Mouse (Mus musculus) embryo, embryonic 9.5 days (tissue): ENCODE measurements around the gene Adgre5.

ENCODE experiments used
- DNase-seq: peaks from one replicate; pipeline ENCODE4 v3.0.0-alpha.2; 2017; ENCODE audit errors: extremely low spot score

Adgre5 gene

DNA sequence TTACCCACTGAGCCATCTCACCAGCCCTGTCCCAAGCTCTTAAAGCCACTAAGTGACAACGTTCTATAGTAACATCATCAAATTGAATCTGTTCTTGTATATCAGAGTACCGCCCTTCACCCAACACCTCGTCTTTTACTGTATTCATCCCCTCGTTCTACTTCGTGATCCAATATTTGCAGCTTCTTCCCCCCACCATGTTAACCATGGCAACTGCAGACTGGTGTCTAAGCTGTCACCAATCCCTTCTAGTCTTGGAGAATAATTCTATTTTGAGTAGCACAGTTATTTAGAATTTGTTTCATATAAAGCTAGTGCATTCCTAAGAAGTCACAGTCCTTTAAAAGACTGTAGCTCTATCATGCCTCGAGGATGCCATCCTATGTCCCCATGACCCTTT, 51.9 kb downstream of the Adgre5 start:
- no peak for DNase-seq

- no peak for DNase-seq
These were observed 56.6 kb downstream of the Adgre5 start for GRCm38 (mm10) chr8:83684517-83684916.

DNA sequence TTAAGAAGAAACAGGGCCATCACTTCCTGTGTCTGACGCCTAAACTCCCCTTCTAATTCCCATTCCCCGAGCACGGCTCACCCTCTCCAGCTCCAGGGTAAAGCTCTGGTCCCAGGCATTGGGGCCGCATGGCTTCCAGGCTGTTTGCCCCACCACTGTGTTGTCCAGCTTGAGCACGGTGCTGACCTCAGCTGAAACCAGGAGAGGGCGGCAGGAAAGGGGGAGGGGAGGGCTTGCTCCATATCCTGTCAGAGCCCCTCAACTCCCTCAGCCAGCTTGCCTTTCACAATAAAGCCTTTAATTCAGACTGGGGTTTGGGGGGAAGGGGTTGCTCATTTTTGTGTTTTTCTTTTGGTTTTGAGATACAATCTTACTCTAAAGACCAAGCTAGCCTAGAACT, 60.0 kb downstream of the Adgre5 start:
- DNase-seq, result peak; percentile 62

GRCm38 (mm10) chr8:83680603-83681002, 60.5 kb downstream of the Adgre5 start:
- DNase-seq, result no peak

GRCm38 (mm10) chr8:83679866-83680265, 61.3 kb downstream of the Adgre5 start:
- DNase-seq, result no peak

- no peak for DNase-seq
These were observed 66.6 kb downstream of the Adgre5 start for GRCm38 (mm10) chr8:83674497-83674896.
